Mouse (Mus musculus) embryonic facial prominence, embryonic 13.5 days (tissue): ENCODE results near the gene Wnt10a. TPM values are rescaled to one million over a fixed set of nuclear protein-coding genes. Genes with fewer than 3 reads are reported as not detected.
"Not testable (repeated sequence)": the region's sequence is repeated elsewhere in the genome, so short reads cannot be mapped to it uniquely, and the experiment has no call there.

Experiments used
- ATAC-seq: fragments of 200-750 bp; cut with Nextera tagmentation; 2 replicates; pipeline ENCODE4 v1.8.0; 2017; ENCODE audit warnings: low read depth; ENCODE audit not compliant: insufficient number of reproducible peaks, insufficient read depth, low FRiP score, low TSS enrichment
- H3K27ac ChIP-seq: fragments of 300-500 bp; sonication (generic); 2 replicates; pipeline ENCODE4 v1.5.1; 2015; ENCODE audit warnings: moderate library complexity, mild to moderate bottlenecking, inconsistent platforms
- H3K27me3 ChIP-seq: fragments of 300-500 bp; sonication (generic); 2 replicates; pipeline ENCODE4 v1.6.1; 2015; ENCODE audit warnings: mild to moderate bottlenecking, inconsistent platforms
- H3K36me3 ChIP-seq: fragments of 300-500 bp; sonication (generic); 2 replicates; pipeline ENCODE4 v1.6.1; 2015; ENCODE audit warnings: mild to moderate bottlenecking, inconsistent platforms
- H3K4me1 ChIP-seq: fragments of 300-500 bp; sonication (generic); 2 replicates; pipeline ENCODE4 v1.6.1; 2015; ENCODE audit warnings: inconsistent platforms
- H3K4me2 ChIP-seq: fragments of 300-500 bp; sonication (generic); 2 replicates; pipeline ENCODE4 v1.6.1; 2015; ENCODE audit warnings: moderate library complexity, mild to moderate bottlenecking, inconsistent platforms
- H3K4me3 ChIP-seq: fragments of 300-500 bp; sonication (generic); 2 replicates; pipeline ENCODE4 v1.5.1; 2015; ENCODE audit warnings: mild to moderate bottlenecking, inconsistent platforms
- H3K9ac ChIP-seq: fragments of 300-500 bp; sonication (generic); 2 replicates; pipeline ENCODE4 v1.6.1; 2015; ENCODE audit warnings: mild to moderate bottlenecking, inconsistent platforms
- H3K9me3 ChIP-seq: fragments of 300-500 bp; sonication (generic); 2 replicates; pipeline ENCODE4 v1.6.1; 2016; ENCODE audit warnings: inconsistent platforms
- WGBS: fragments of 180-500 bp; shearing (Covaris S2); methylation state at CpG from one replicate; pipeline ENCODE4 v1.1.7; 2015; ENCODE audit warnings: mixed read lengths; 5-methylcytosine and 5-hydroxymethylcytosine counted together
- polyA plus RNA-seq: library from polyadenylated mRNA; unstranded; fragments of >200 nt; fragmentation: Nextera tagmentation; extraction: Ambion mirVana; gene quantifications from 2 replicates; pipeline ENCODE4 v1.2.1, GENCODE M21; 2015

Wnt10a gene
- polyA plus RNA-seq, 1 experiment from 2014 or later, result 6.9 TPM

- ATAC-seq, result no peak
These were observed 25.9 kb downstream of the Wnt10a start for GRCm38 (mm10) chr1:74817219-74817618.

DNA sequence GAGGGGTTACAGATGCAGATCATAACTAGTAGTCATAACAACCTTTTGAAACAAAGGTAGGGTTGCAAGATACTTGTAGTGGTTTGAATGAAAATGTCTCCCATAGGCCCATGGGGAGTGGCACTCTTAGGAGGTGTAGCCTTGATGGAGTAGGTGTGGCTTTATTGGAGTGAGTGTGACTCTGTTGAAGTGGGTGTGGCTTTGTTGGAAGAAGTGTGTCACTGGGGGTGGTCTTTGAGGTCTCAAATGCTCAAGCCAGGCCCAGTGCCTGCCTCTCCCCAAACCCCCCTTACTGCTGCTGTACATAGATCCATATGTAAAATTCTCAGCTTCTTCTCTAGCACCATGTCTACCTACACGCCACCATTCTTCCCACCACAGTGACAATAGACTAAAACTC, 27.2 kb downstream of the Wnt10a start:
- WGBS, result 90% methylated on average over 1 of the region's 1 CpGs

More at GRCm38 (mm10) chr1:74817219-74817618, 25.9 kb downstream of the Wnt10a start:
- Histone ChIP-seq H3K9ac (peak overlapping the region; percentile 86), H3K9me3 (no peaks in the 10 kb centered on the region), H3K27ac (peak overlapping the region; percentile 95), H3K4me2 (peak overlapping the region; percentile 70), H3K4me3 (peak overlapping the region; percentile 76), H3K36me3 (no peaks in the 10 kb centered on the region), H3K4me1 (peaks cover 5% of the 10 kb centered on the region; the same call in 1 of the 2 replicates), H3K27me3 (no peaks in the 10 kb centered on the region)
- 11% methylated on average over 14 of the region's 14 CpGs for WGBS

DNA sequence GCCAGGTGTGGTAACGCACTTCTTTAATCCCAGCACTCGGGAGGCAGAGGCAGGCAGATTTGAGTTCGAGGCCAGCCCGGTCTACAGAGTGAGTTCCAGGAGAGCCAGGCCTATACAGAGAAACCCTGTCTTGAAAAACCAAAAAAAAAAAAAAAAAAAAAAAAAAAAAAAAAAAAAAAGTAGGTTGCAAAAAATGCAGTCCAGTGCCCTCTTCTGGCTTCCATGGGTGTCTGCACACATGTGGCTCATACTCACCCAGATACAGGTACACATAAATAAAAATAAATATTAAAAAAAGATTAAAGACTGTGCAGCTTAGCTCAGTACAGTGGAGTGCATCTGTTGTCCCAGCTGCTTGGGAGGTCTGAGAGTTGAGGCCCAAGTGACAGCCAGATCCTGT, 32.3 kb downstream of the Wnt10a start:
- 93% methylated on average over 4 of the region's 4 CpGs for WGBS
- H3K4me2 ChIP-seq, H3K4me3 ChIP-seq, H3K9ac ChIP-seq, H3K27ac ChIP-seq, H3K9me3 ChIP-seq, H3K4me1 ChIP-seq, ATAC-seq, H3K27me3 ChIP-seq, H3K36me3 ChIP-seq: not testable (repeated sequence)

More for the DNA sequence above, 27.2 kb downstream of the Wnt10a start:
- no peak overlapping the region for H3K9ac ChIP-seq
- no peaks in the 10 kb centered on the region for H3K27me3 ChIP-seq
- no peaks in the 10 kb centered on the region for H3K36me3 ChIP-seq
- no peaks in the 10 kb centered on the region for H3K9me3 ChIP-seq
- no peak for ATAC-seq
- H3K4me2 ChIP-seq, result no peak overlapping the region
- peaks cover 5% of the 10 kb centered on the region; the same call in 1 of the 2 replicates for H3K4me1 ChIP-seq
- H3K4me3 ChIP-seq, result no peak overlapping the region
- no peak overlapping the region for H3K27ac ChIP-seq

GRCm38 (mm10) chr1:74824518-74825302, 33.4 kb downstream of the Wnt10a start:
- Histone ChIP-seq H3K27ac (no peak overlapping the region), H3K9ac (no peak overlapping the region), H3K9me3 (no peaks in the 10 kb centered on the region), H3K27me3 (no peaks in the 10 kb centered on the region; the same call in 1 of the 2 replicates), H3K4me2 (no peak overlapping the region), H3K4me1 (0 out of 2 replicates have a peak, but pooled peaks cover 3% of the 10 kb centered on the region), H3K4me3 (no peak overlapping the region), H3K36me3 (no peaks in the 10 kb centered on the region)
- WGBS, result 17% methylated on average over 14 of the region's 14 CpGs
- ATAC-seq, result no peak

DNA sequence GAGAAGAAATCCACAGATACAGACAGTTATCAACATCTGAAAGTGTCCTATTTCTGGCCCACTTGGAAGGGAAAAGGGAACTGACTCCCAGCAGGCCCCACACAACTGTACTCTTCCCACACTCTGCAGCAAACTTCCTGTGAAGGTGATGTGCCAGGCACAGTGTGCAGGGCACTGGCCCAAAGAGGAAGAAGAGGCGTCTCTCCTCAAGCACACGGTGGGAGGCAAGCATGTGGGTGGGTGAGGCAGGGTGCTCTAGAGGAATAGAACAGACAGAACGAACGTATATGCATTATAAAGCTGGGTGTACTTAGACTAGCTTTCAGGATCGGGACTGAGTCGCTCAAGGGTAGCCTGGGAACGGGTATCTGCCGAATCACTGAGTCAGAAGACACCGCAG, 38.7 kb downstream of the Wnt10a start:
- no peak overlapping the region for H3K4me2 ChIP-seq
- no peak overlapping the region for H3K9ac ChIP-seq
- WGBS, result 80% methylated on average over 9 of the region's 9 CpGs
- H3K27me3 ChIP-seq, result peaks cover 13% of the 10 kb centered on the region
- H3K4me1 ChIP-seq, result 0 out of 2 replicates have a peak, but pooled peaks cover 2% of the 10 kb centered on the region
- ATAC-seq, result no peak
- no peaks in the 10 kb centered on the region for H3K36me3 ChIP-seq
- H3K4me3 ChIP-seq, result no peak overlapping the region
- H3K9me3 ChIP-seq, result no peaks in the 10 kb centered on the region
- H3K27ac ChIP-seq, result no peak overlapping the region

DNA sequence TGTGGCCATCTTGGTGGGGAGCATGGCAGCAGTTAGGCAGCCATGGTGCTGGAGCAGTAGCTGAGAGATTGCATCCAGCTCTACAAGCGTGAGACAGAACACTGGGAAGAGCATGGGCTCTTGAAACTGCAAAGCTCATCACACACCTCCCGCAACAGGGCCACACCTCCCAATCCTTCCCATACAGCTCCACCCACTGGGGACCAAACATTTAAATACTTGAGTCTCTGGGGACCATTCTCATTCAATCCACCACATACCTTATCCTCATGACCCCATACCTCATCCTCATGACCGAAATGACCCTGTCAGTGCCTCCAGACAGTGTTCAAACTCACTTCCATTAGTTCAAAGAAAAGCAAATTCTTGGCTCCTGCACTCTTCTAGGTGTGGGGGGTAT, 41.9 kb downstream of the Wnt10a start:
- no peak for ATAC-seq
- H3K27me3 ChIP-seq, result peaks cover 13% of the 10 kb centered on the region
- H3K36me3 ChIP-seq, result no peaks in the 10 kb centered on the region
- H3K4me2 ChIP-seq, result no peak overlapping the region
- H3K4me3 ChIP-seq, result no peak overlapping the region
- no peak overlapping the region for H3K9ac ChIP-seq
- 88% methylated on average over 3 of the region's 3 CpGs for WGBS
- no peaks in the 10 kb centered on the region for H3K9me3 ChIP-seq
- no peaks in the 10 kb centered on the region for H3K4me1 ChIP-seq
- H3K27ac ChIP-seq, result no peak overlapping the region

DNA sequence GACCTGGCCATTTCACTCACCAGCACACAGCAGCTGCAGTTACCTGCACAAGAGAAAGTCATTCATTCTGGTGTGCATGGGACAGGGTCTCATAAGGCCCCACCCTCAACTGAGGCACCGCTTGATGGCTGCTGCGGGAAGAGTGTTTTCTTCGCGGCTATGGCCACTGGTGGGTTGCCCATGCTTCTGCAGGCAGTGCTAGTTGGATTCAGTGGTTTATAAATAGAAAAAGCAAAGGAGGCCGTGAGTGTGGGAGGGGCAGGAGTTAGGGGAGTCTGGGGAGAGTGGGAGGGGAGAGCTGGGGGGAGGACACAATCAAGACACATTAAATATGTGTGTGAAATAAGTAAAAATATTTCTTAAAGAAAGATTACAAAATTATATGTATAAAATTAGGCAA, 51.8 kb downstream of the Wnt10a start:
- Histone ChIP-seq H3K9ac (no peak overlapping the region), H3K4me3 (no peak overlapping the region), H3K4me2 (no peak overlapping the region), H3K9me3 (no peaks in the 10 kb centered on the region), H3K4me1 (peaks cover 4% of the 10 kb centered on the region; the same call in 1 of the 2 replicates), H3K36me3 (no peaks in the 10 kb centered on the region), H3K27ac (no peak overlapping the region), H3K27me3 (peaks cover 20% of the 10 kb centered on the region)
- 81% methylated on average over 5 of the region's 5 CpGs for WGBS
- ATAC-seq, result no peak

DNA sequence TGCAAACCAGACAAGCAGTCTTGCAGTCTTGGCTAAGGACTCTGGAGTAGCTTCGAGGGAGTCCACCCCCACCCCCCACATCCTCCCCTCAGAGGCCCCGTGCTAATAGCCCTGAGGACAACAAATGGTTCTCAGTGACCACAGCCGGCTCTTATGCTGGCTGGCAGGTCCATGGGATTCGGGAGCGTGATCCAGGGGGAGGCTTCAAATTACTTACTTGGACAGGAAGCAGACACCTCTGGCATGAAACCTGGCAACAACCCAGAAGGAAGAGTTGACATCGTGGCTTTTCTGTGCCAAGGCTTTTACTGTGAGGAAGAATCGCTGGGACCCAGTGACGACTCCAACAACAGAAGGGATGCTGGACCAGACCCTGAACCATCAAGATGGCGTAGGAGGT, 55.0 kb downstream of the Wnt10a start:
- H3K36me3 ChIP-seq, result no peaks in the 10 kb centered on the region
- no peak for ATAC-seq
- no peak overlapping the region for H3K9ac ChIP-seq
- no peak overlapping the region for H3K4me3 ChIP-seq
- peaks cover 4% of the 10 kb centered on the region; the same call in 1 of the 2 replicates for H3K4me1 ChIP-seq
- H3K4me2 ChIP-seq, result no peak overlapping the region
- 31% methylated on average over 9 of the region's 9 CpGs for WGBS
- H3K27ac ChIP-seq, result no peak overlapping the region
- H3K27me3 ChIP-seq, result peaks cover 42% of the 10 kb centered on the region
- no peaks in the 10 kb centered on the region for H3K9me3 ChIP-seq

DNA sequence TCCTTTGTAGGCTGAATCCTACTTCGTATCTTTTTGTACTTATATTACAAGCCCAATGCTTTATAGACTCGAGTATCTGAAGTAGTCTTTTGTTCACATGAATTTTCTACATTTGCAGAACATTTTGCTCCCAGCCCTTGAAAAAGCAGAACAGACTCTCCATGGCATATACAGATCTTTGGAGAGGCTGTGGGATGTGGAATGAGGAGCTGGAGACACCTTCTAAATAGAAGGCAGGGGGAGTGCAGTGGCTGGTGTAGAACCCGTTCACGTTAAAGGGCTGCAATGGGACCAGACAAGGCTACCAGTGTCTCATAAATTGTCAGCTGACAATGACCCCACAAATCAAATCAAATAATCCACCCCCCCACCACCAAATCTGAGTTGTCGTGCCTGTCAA, 57.6 kb downstream of the Wnt10a start:
- H3K4me1 ChIP-seq, result peaks cover 4% of the 10 kb centered on the region
- no peak overlapping the region for H3K9ac ChIP-seq
- H3K27ac ChIP-seq, result no peak overlapping the region
- no peak overlapping the region for H3K4me3 ChIP-seq
- 60% methylated on average over 5 of the region's 5 CpGs for WGBS
- no peaks in the 10 kb centered on the region for H3K36me3 ChIP-seq
- no peak overlapping the region for H3K4me2 ChIP-seq
- ATAC-seq, result no peak
- H3K9me3 ChIP-seq, result no peaks in the 10 kb centered on the region
- peaks cover 56% of the 10 kb centered on the region for H3K27me3 ChIP-seq

GRCm38 (mm10) chr1:74850251-74850650, 58.9 kb downstream of the Wnt10a start:
- Histone ChIP-seq H3K4me2 (no peak overlapping the region), H3K4me3 (no peak overlapping the region), H3K27me3 (peaks cover 68% of the 10 kb centered on the region), H3K9me3 (no peaks in the 10 kb centered on the region), H3K4me1 (peaks cover 14% of the 10 kb centered on the region), H3K27ac (no peak overlapping the region), H3K9ac (no peak overlapping the region), H3K36me3 (no peaks in the 10 kb centered on the region)
- no peak for ATAC-seq
- 25% methylated on average over 6 of the region's 6 CpGs for WGBS

GRCm38 (mm10) chr1:74851001-74851775, 59.9 kb downstream of the Wnt10a start:
- 11% methylated on average over 6 of the region's 6 CpGs for WGBS
- no peak for ATAC-seq
- Histone ChIP-seq H3K27ac (no peak overlapping the region), H3K4me3 (no peak overlapping the region), H3K9me3 (no peaks in the 10 kb centered on the region), H3K4me1 (peaks cover 23% of the 10 kb centered on the region), H3K36me3 (no peaks in the 10 kb centered on the region), H3K27me3 (peaks cover 77% of the 10 kb centered on the region), H3K4me2 (no peak overlapping the region), H3K9ac (no peak overlapping the region)
